Mouse (Mus musculus) adrenal gland (tissue): Measurements from ENCODE around the gene Bsn.

Experiments
- intact Hi-C: fragments of 180-260 bp; cut with DNase I; formaldehyde crosslinking; loops from one replicate; pipeline ENCODE4 v1.15.1; 2025

The Bsn gene

GRCm38 (mm10) chr9:108095949-108096712, 94.1 kb downstream of the Bsn start:
- intact Hi-C loops, result loop anchor here (2.0 to 5.0 kb wide), 3 partner anchors 43 to 186 kb away; no protein-coding TSS in a partner anchor

- intact Hi-C loops, result loop anchor here (2.0 to 5.0 kb wide), 3 partner anchors 43 to 187 kb away; no protein-coding TSS in a partner anchor
These were observed 94.7 kb downstream of the Bsn start for GRCm38 (mm10) chr9:108095518-108095917.

GRCm38 (mm10) chr9:108094998-108095411, 95.2 kb downstream of the Bsn start:
- intact Hi-C loops, result loop anchor here (2.0 to 5.0 kb wide), 3 partner anchors 44 to 187 kb away; no protein-coding TSS in a partner anchor

DNA sequence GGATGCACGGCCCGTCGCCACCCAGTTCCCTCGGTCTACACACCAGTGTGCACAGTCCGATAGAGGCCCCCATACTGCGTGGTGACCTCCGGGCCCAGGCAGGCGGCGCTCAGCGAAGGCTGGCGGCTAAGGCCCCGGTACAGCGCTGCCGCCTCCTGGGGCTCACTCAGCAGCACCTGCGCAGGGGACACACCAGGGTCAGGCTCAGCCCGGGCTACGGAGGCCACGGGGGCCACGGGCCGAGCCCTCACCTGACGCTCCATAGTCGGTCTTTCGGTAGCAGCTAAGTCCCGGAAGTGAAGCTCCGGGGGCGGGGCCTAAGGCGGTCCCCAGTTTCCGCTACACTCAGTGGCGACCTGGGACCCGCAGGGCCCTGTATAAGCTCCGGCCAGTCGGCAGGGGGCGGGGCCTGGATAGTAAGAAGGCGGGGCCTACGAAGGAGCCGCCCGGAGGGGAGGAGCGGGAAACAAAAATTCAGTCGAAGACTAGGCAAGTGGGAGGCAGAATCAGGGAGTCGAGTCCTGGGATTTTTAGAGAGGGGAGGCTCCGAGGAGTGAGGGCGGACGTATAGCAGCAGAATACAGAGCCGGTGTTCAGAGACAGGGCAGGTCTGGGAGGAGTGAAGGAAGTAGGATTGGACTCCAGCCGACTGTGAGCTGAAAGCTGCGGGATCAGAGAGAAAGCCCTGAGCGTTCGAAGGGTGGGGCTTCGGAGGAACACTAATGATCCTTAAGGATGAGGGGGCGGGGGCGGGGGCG, 95.8 kb downstream of the Bsn start, which contains the start of gene Apeh:
Apeh (minus strand) TSS at position 423 of the 758 bp plus-strand sequence.
- intact Hi-C loops, result loop anchor here (2.0 kb wide), 1 partner anchor 44 kb away; no protein-coding TSS in a partner anchor

GRCm38 (mm10) chr9:108093586-108093985, 96.6 kb downstream of the Bsn start:
- intact Hi-C loops, result no loop called here

DNA sequence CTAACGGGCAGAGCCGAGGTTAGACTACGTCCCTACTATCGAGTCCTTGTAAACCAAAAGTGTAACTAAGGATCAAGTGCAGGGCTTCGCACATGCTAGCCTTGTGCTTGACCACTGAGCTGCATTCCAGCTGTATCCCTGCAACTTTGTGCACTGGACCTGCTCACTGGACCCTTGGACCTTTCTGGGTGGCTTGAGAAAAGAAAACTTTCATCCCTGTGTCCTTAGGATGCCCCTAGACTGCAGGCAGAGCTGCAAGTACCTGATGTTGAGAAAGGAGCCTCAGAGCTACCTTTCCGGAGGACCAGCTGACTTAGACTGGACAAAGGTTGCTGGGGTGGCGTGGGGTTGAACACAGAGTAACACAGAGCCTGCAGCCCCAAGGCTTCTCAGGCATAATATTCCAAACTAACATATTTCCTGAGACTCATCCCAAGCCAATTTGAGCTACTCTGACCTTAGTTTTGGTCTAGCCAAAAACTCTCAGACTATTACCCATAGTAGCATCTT, 99.5 kb downstream of the Bsn start:
- intact Hi-C loops, result no loop called here

- intact Hi-C loops, result no loop called here
These were observed 104.9 kb downstream of the Bsn start for GRCm38 (mm10) chr9:108085261-108085660.

- intact Hi-C loops, result no loop called here
These were observed 106.6 kb downstream of the Bsn start for GRCm38 (mm10) chr9:108083561-108083960.

- intact Hi-C loops, result no loop called here
These were observed 107.2 kb downstream of the Bsn start, which contains the start of gene Rnf123 for GRCm38 (mm10) chr9:108082988-108083431. TSS of gene Rnf123 (minus strand) at chr9:108083346.

- intact Hi-C loops, result no loop called here
These were observed 107.6 kb downstream of the Bsn start for GRCm38 (mm10) chr9:108082549-108082948.

DNA sequence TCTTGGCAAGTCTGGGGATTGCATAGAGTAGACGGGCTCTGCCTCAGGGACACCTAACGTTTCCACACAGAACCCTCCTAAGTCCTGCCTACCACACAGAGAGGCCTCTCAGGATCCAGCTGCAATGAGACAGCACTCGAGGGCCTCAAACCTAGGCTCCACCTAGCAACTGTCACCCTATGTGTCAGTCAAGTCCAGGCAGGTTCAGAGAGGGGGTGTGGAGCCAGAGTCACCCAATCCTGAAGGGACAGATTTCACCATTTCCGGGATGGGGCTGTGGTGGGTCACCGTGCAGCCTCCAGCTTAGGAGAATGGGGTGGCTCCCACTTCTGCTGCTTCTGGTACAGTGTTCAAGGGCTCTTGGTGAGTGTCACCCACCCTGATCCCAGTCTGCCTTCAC, 110.0 kb downstream of the Bsn start, which contains the start of gene Mst1:
Mst1 (plus strand) TSS at position 269 of the 400 bp plus-strand sequence.
- intact Hi-C loops, result no loop called here

DNA sequence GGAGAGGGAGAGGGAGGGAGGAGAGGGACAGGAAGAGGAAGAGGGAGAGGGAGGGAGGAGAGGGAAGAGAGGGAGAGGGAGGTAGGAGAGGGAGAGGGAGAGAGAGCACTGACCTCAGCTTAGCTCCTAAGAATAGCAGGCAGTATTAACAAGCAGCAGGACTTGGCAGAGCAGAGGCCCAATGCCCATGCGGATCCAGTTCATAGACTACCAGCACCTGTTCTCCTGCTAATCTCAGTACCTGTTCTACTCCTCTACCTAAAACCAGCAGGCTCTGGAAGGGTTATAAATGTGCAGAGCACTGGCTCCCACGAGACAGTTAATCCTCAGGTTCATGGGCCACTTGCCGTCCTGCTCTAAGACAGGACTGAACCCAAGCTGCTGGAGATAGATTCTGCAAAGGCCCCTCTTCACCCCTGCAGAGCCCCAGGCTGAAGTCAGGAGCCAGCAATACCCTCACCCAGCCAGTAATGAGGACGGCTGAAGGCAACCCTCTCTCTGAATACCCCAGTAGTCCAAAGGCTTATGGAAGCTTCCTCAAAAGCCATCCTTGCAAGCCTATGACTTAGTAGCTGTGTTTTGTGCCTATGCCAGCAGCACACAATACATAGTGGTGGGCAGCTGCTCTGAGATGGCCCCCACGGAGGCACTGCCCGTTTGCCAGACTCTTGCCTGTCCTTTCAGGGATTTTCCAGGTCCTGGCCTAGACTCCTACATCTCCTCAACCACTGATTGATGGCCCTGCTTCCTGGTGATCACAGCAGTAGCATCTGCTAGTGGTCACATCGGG, 116.8 kb downstream of the Bsn start:
- intact Hi-C loops, result no loop called here

DNA sequence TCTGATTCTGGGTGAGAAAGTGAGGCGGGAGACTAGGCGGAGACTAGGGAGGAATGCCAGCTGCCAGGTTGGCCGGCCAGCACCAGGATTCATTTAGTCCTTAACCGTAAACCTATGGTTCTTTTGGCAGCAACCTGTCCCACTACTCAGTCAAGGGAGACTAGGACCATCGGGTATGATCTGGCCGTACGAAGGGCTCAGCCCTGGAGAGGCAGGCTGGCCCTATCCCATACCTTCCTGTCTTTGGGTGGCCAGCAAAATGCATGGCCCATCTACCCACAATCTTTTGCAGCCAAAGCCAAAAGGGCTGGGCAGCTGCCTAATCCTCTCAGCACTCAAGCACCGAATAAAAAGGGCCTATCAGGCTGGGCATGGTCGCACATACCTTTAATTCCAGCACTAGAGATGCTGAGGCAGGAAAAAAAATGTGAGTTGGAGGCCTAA, 117.7 kb downstream of the Bsn start:
- intact Hi-C loops, result no loop called here

GRCm38 (mm10) chr9:108071801-108072200, 118.4 kb downstream of the Bsn start:
- intact Hi-C loops, result no loop called here

DNA sequence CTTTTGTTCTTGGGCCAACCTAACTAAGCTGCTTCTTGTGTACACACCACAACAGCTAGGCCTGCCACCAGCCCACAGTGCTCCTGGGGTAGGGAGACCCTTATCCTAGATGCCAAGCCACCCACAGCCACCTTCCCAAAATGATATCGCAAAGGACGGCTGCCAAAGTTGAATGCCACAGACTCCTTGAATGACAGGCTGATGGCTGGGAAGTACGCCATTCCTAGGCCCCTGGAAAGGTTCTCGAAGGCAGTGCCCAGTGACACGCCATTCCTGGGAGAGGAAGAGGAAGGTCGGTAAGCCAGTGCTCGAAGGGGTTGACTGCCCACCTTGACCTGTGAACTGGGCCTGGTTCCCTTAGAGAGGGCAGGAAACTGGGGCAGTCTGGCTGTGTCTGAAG, 120.7 kb downstream of the Bsn start:
- intact Hi-C loops, result no loop called here

DNA sequence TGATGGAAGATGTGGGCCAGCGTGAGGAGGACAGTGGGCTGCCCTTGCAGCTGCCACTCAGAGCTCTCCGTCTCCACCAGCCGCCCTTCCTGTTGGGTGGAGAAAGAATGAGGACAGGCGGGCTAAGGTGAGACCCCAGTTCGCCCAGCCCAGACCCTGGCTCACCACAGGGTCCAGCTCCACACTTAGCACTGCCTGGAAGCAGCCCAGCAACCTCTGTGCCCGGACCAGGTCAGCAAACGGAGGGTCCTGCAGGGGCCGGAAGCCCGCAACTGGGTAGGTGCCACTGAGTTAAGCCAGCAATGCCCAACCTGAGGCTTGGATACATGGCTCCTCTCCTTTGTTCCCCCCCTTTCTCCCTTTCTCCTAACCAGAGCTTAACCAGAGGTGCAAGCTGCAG, 121.2 kb downstream of the Bsn start:
- intact Hi-C loops, result no loop called here

GRCm38 (mm10) chr9:108067900-108068299, 122.3 kb downstream of the Bsn start:
- intact Hi-C loops, result loop anchor here (1.0 to 2.0 kb wide), 2 partner anchors 105 to 164 kb away; no protein-coding TSS in a partner anchor

DNA sequence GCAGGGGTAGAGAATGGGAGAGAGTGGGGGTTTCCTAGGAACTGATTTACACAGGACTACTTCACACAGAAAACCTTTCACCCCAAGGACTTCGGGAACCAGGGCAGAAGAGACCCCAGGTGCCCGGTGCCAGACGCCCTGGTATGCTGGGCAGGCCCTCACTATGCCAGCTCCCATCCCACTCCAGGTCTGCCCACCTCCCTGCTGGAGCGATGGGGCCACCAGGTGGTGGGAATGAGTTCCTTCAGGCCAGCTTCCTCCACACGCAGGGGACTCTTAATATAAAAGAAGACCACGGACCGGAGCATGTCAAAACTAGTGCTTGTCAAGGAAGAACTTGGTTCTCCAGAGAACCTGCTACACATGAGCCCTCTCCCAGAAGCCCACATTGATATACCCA, 123.0 kb downstream of the Bsn start:
- intact Hi-C loops, result loop anchor here (2.0 kb wide), 1 partner anchor 104 kb away; no protein-coding TSS in a partner anchor

DNA sequence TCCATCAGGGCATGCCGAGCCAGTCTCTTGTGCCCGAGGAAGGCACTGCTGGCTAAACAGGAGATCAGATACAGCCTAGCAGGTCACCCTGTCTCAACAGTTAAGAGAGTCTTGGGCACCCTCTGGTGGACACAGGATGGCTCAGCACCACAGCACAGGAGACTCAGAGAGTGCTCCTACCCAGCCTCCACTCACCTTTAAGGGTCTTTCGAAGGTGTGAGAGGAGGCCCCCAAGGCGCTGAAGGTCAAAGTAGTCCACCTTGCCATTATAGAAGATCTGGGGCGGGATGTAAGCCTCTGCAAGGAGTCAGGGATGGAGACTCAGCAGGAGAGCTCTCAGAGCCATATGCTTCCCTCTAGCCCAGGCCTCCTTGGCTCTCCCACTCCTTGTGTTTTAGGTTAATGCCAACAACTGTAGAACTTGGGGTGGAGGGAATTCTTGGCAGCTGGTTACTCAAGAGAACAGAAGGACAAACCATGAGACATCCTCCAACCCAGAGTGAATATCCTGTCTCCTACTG, 124.6 kb downstream of the Bsn start:
- intact Hi-C loops, result loop anchor here (2.0 kb wide), 1 partner anchor 103 kb away; no protein-coding TSS in a partner anchor

GRCm38 (mm10) chr9:108063361-108063760, 126.8 kb downstream of the Bsn start:
- intact Hi-C loops, result no loop called here
